Mouse (Mus musculus) layer of hippocampus, postnatal 10 days (tissue): ENCODE results near the gene Trappc5. TPM values are rescaled to one million over a fixed set of nuclear protein-coding genes. Genes with fewer than 3 reads are reported as not detected.

Source experiments
- DNase-seq, 2 experiments: peaks; one replicate each; pipeline ENCODE4 v3.0.0; 2021; ENCODE audit warnings: low spot score in 2 of 2
- total RNA-seq, 2 experiments: library from RNA; stranded (reverse); gene quantifications; 2 replicates each; pipeline ENCODE4 v1.2.3; 2021

Trappc5 gene
- total RNA-seq, 2 experiments from 2014 or later = 31.5 to 34.4 TPM

GRCm38 (mm10) chr8:3674671-3675070 is 1.4 kb upstream of the Trappc5 start:
- no peak for DNase-seq

GRCm38 (mm10) chr8:3676993-3677579 is 987 bp downstream of the Trappc5 start:
- DNase-seq = no peak

GRCm38 (mm10) chr8:3678831-3679230 is 2.7 kb downstream of the Trappc5 start:
- DNase-seq = no peak

- no peak for DNase-seq
Measured at GRCm38 (mm10) chr8:3679236-3679635, 3.1 kb downstream of the Trappc5 start.

- no peak for DNase-seq
Measured at GRCm38 (mm10) chr8:3679656-3680055, 3.6 kb downstream of the Trappc5 start.

GRCm38 (mm10) chr8:3682435-3682834 is 6.3 kb downstream of the Trappc5 start:
- peak; percentile 17 to 19 for DNase-seq

GRCm38 (mm10) chr8:3683408-3684176 is 7.5 kb downstream of the Trappc5 start:
- peak in 1 of 2 experiments; percentile 22 for DNase-seq

- DNase-seq = no peak
Measured at GRCm38 (mm10) chr8:3684530-3684929, 8.4 kb downstream of the Trappc5 start.

GRCm38 (mm10) chr8:3685422-3685821 is 9.3 kb downstream of the Trappc5 start:
- no peak for DNase-seq

GRCm38 (mm10) chr8:3687537-3687936 is 11.4 kb downstream of the Trappc5 start:
- DNase-seq = no peak

GRCm38 (mm10) chr8:3690774-3691173 is 14.7 kb downstream of the Trappc5 start:
- DNase-seq = no peak

GRCm38 (mm10) chr8:3694121-3694520 is 18.0 kb downstream of the Trappc5 start, which contains the start of gene Fcer2a:
TSS of gene Fcer2a (minus strand) at chr8:3694175.
- DNase-seq = no peak

GRCm38 (mm10) chr8:3701491-3701890 is 25.4 kb downstream of the Trappc5 start:
- DNase-seq = no peak

- no peak for DNase-seq
Measured at GRCm38 (mm10) chr8:3705711-3706110, 29.6 kb downstream of the Trappc5 start.

GRCm38 (mm10) chr8:3707611-3708010 is 31.5 kb downstream of the Trappc5 start:
- no peak for DNase-seq

GRCm38 (mm10) chr8:3710312-3710711 is 34.2 kb downstream of the Trappc5 start:
- no peak for DNase-seq

- DNase-seq = no peak
Measured at GRCm38 (mm10) chr8:3711646-3712045, 35.5 kb downstream of the Trappc5 start.

- no peak for DNase-seq
Measured at GRCm38 (mm10) chr8:3717321-3717954, 41.3 kb downstream of the Trappc5 start.

- DNase-seq = peak; percentile 57 to 67
Measured at GRCm38 (mm10) chr8:3718559-3718958, 42.5 kb downstream of the Trappc5 start.

GRCm38 (mm10) chr8:3720551-3720950 is 44.5 kb downstream of the Trappc5 start, which contains the start of gene Clec4g:
TSS of gene Clec4g (minus strand) at chr8:3720651.
- DNase-seq = no peak

- no peak for DNase-seq
Measured at GRCm38 (mm10) chr8:3721041-3721440, 44.9 kb downstream of the Trappc5 start.
